Mouse (Mus musculus): ENCODE data around the gene Vmn1r239-ps. TPM values are rescaled to one million over a fixed set of nuclear protein-coding genes. Genes with fewer than 3 reads are reported as not detected.
"Not testable (repeated sequence)": the region's sequence is repeated elsewhere in the genome, so short reads cannot be mapped to it uniquely, and the experiment has no call there.

The Vmn1r239-ps gene
- polyA plus RNA-seq (2014; fragmentation: Nextera tagmentation; extraction: Ambion mirVana), result not detected in 2 replicates

DNA sequence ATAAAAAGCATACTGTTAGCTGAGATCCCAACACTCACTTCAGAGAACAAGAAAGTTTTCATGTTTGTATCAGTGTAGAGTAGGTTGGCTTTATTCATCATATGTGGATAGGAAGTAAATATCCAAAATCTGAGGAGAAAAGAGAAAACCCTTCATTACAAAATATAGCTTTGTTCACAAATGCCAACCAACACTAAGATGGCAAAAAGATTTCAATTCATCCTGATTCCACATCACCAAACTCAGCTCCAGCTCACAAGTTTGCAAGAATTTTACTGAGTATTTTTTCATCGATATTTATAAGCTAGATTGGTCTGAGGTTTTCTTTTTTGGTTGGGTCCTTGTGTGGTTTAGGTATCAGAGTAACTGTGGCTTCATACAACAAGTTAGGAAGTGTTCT is at the start of gene Vmn1r239-ps:
Gene Vmn1r239-ps, minus strand, starts transcription at position 101 of the 400 bp plus-strand sequence.
- H3K9me3 ChIP-seq (ENCODE audit: control insufficient read depth, low read length); H3K4me2 ChIP-seq (replicated peaks; ENCODE audit: low read depth, low read length); H3K27ac ChIP-seq (ENCODE audit: low read depth, low read length); H3K36me3 ChIP-seq (ENCODE audit: control insufficient read depth, insufficient read depth, low read length); H3K4me3 ChIP-seq (ENCODE audit: low read length); ATAC-seq (ENCODE audit: low FRiP score, low TSS enrichment); H3K27me3 ChIP-seq (ENCODE audit: control insufficient read depth, insufficient read depth, low read length); H3K4me1 ChIP-seq (ENCODE audit: control insufficient read depth, insufficient read depth, low read length); H3K9ac ChIP-seq (ENCODE audit: low read depth, low read length): not testable (repeated sequence)
- 76% methylated on average over 1 of the region's 1 CpGs for WGBS

DNA sequence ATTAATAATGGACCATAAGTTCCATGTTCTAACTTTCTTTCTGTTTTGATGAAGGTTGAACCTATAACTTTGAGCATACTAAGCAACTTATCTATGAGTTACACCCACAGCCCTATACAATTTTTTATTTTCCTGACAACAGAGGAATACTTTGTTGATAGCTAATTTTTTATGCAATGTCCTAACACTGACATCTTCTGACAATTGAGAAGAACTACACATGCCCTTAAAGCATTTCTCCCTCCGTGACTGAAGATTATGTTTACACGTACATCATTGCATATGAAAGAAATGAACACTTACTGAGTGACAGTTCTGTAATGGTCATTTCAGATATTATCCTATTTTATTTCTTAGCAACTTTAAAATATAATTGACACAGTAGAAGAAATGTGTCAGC is 36.0 kb upstream of the Vmn1r239-ps start:
- Histone ChIP-seq H3K36me3 (ENCODE audit: control insufficient read depth, insufficient read depth, low read length) (no peaks in the 10 kb centered on the region), H3K4me3 (ENCODE audit: low read length) (no peak overlapping the region), H3K4me1 (ENCODE audit: control insufficient read depth, insufficient read depth, low read length) (no peaks in the 10 kb centered on the region), H3K9ac (ENCODE audit: low read depth, low read length) (no peak overlapping the region), H3K27ac (ENCODE audit: low read depth, low read length) (no peak overlapping the region), H3K4me2 (replicated peaks; ENCODE audit: low read depth, low read length) (no peak overlapping the region), H3K27me3 (ENCODE audit: control insufficient read depth, insufficient read depth, low read length) (no peaks in the 10 kb centered on the region), H3K9me3 (ENCODE audit: control insufficient read depth, low read length) (no peaks in the 10 kb centered on the region)
- no peak for ATAC-seq (ENCODE audit: low FRiP score, low TSS enrichment)
- 69% methylated on average over 2 of the region's 2 CpGs for WGBS

DNA sequence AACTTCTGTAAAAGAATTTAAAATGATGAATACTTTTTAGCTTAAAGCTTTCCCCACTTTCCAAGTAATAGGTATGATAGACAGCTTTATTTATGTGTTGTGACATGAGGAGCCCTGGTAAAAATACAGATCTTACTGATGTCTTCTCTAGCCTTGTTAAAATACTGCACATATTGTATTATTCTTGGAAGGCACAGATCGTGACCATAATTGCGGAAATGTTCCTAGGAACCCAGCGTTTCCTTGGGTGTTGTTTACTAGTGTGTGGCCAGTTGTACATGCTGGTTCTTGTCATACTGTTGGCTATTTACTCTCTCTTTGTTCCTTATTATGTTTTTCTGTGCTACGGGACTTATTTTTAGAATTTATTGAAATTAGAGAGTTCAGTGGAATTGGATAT is 10.1 kb downstream of the Vmn1r239-ps start:
- Histone ChIP-seq H3K27ac (ENCODE audit: low read depth, low read length) (no peak overlapping the region), H3K4me3 (ENCODE audit: low read length) (no peak overlapping the region), H3K9ac (ENCODE audit: low read depth, low read length) (no peak overlapping the region), H3K9me3 (ENCODE audit: control insufficient read depth, low read length) (no peaks in the 10 kb centered on the region), H3K36me3 (ENCODE audit: control insufficient read depth, insufficient read depth, low read length) (no peaks in the 10 kb centered on the region), H3K4me2 (replicated peaks; ENCODE audit: low read depth, low read length) (no peak overlapping the region), H3K4me1 (ENCODE audit: control insufficient read depth, insufficient read depth, low read length) (no peaks in the 10 kb centered on the region), H3K27me3 (ENCODE audit: control insufficient read depth, insufficient read depth, low read length) (no peaks in the 10 kb centered on the region)
- 67% methylated on average over 4 of the region's 4 CpGs for WGBS
- peak; percentile 73 for ATAC-seq (ENCODE audit: low FRiP score, low TSS enrichment)

DNA sequence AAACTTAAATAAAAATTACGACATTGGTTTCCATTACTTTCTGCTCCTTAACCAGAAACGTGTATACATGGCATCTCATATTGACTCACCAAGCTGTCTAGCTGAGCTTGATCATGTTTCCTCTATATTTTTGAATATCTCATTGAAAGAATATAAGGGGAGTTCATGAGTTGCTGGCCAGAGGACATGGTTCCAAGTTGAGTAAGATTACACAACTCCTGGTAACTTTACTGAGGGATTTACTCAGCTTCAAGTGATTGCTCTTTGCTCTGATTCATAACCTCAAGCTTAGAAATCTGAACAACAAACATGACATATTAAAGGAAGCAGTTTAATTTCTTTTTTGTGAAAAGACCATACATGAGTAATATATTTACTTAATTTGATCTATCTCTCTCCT is 18.1 kb downstream of the Vmn1r239-ps start:
- ATAC-seq (ENCODE audit: low FRiP score, low TSS enrichment), result no peak
- 79% methylated on average over 2 of the region's 2 CpGs for WGBS

DNA sequence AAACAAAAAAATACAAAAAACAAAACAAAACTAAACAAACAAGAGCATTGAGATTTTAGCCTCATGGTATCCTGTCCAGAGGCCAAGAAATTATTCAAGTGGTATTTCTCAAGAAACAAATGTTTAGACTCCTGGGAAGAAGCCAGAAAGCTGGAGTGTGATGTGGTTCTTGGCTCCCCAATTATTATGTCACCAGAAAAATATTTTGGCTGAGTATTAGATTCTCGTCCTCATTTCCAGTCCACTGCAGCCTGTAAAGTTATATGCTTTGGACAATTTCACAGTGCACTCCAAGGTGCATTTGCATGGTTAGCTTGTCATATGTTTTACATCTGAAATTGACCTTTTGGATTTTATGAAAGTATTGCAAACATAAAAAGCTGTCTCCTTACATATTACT is 23.8 kb downstream of the Vmn1r239-ps start:
- no peak for ATAC-seq (ENCODE audit: low FRiP score, low TSS enrichment)
- 62% methylated on average over 1 of the region's 1 CpGs for WGBS
- Histone ChIP-seq H3K4me3 (ENCODE audit: low read length) (no peak overlapping the region), H3K27me3 (ENCODE audit: control insufficient read depth, insufficient read depth, low read length) (no peaks in the 10 kb centered on the region), H3K9ac (ENCODE audit: low read depth, low read length) (no peak overlapping the region), H3K36me3 (ENCODE audit: control insufficient read depth, insufficient read depth, low read length) (no peaks in the 10 kb centered on the region), H3K4me1 (ENCODE audit: control insufficient read depth, insufficient read depth, low read length) (no peaks in the 10 kb centered on the region), H3K9me3 (ENCODE audit: control insufficient read depth, low read length) (no peaks in the 10 kb centered on the region), H3K27ac (ENCODE audit: low read depth, low read length) (no peak overlapping the region), H3K4me2 (replicated peaks; ENCODE audit: low read depth, low read length) (no peak overlapping the region)

More for the DNA sequence above, 18.1 kb downstream of the Vmn1r239-ps start:
- Histone ChIP-seq H3K27ac (ENCODE audit: low read depth, low read length) (no peak overlapping the region), H3K9ac (ENCODE audit: low read depth, low read length) (no peak overlapping the region), H3K36me3 (ENCODE audit: control insufficient read depth, insufficient read depth, low read length) (no peaks in the 10 kb centered on the region), H3K4me3 (ENCODE audit: low read length) (no peak overlapping the region), H3K4me1 (ENCODE audit: control insufficient read depth, insufficient read depth, low read length) (no peaks in the 10 kb centered on the region), H3K9me3 (ENCODE audit: control insufficient read depth, low read length) (no peaks in the 10 kb centered on the region), H3K27me3 (ENCODE audit: control insufficient read depth, insufficient read depth, low read length) (no peaks in the 10 kb centered on the region), H3K4me2 (replicated peaks; ENCODE audit: low read depth, low read length) (no peak overlapping the region)

DNA sequence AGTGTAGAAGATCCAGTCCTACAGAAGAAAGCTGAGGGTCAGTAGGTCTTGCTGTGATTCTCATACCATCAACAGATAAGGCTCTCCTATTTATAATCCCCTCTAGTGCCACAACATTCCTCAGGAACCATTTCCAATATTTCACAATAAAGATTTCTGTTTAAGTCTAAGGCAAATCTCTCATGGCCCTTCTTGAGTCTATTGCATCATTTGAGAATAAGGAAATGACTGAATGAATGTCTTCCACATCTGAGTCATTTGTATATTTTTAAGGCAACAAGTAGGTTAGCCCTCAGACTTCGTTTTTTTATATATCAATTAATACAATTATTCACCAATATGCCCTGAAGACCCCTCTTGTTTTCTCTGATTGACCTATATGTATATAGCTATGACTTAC is 24.4 kb downstream of the Vmn1r239-ps start, which contains the start of gene Il13ra2:
Gene Il13ra2, minus strand, starts transcription at position 64 of the 400 bp plus-strand sequence.
- Histone ChIP-seq H3K36me3 (ENCODE audit: control insufficient read depth, insufficient read depth, low read length) (no peaks in the 10 kb centered on the region), H3K4me2 (replicated peaks; ENCODE audit: low read depth, low read length) (no peak within 1 kb of the TSS), H3K27me3 (ENCODE audit: control insufficient read depth, insufficient read depth, low read length) (no peaks in the 10 kb centered on the region), H3K4me3 (ENCODE audit: low read length) (no peak within 1 kb of the TSS), H3K27ac (ENCODE audit: low read depth, low read length) (no peak within 1 kb of the TSS), H3K9me3 (ENCODE audit: control insufficient read depth, low read length) (no peaks in the 10 kb centered on the region), H3K4me1 (ENCODE audit: control insufficient read depth, insufficient read depth, low read length) (no peaks in the 10 kb centered on the region), H3K9ac (ENCODE audit: low read depth, low read length) (no peak within 1 kb of the TSS)
- WGBS, result 54% methylated on average over 1 of the region's 1 CpGs
- ATAC-seq (ENCODE audit: low FRiP score, low TSS enrichment), result no peak

Other genes starting within 250 kb of the Vmn1r239-ps start
- 0.31 and 0.41 TPM in 2 replicates for gene Il13ra2, start 24.5 kb downstream of the Vmn1r239-ps start, polyA plus RNA-seq (2014; fragmentation: Nextera tagmentation; extraction: Ambion mirVana)
- gene Lrch2, start 100.4 kb upstream of the Vmn1r239-ps start, polyA plus RNA-seq (2014; fragmentation: Nextera tagmentation; extraction: Ambion mirVana), result 9.6 and 13.8 TPM in 2 replicates

Measured in kidney, embryonic 14.5 days (tissue).